Comparison of ENCODE assay signal across 23 mouse cellular contexts in the genomic region with DNA sequence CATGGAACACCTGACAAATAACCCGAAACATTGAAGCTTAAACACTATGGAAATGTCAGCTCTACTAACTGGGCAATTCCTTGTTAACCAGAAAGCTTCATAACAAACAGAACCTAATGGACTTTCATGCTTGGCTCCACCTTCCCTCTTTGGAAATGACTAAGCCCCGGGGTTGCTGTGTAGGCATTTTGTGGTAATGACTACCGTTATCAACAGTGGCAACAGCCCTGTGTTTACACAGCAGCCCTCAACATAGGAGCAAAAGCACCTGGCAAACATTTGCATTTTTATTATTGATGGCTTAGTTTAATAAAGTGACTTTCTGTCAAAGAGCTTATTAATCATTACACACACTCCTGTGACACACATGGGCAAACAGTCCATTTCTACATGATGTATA. TPM values are rescaled to one million over a fixed set of nuclear protein-coding genes. Genes with fewer than 3 reads are reported as not detected.
DNase-seq lines count a peak whose midpoint lies in the region; ATAC-seq and TF ChIP-seq lines count a peak whose summit lies in the region.
"Had no signal": no experiment of that assay in that cellular context is flagged by ENCODE, and none has a peak within 500 bp of the region (broad histone marks: within the 10 kb centered on the region; RNA-seq: fewer than 3 reads in every experiment).

No protein-coding gene starts in this region.

- no peak overlapping the region for H3K4me2 ChIP-seq in hindbrain, embryonic 11.5 days (replicated peaks; ENCODE audit: low read depth, low read length)
- no peak overlapping the region for H3K4me2 ChIP-seq in liver, postnatal 0 days (ENCODE audit: low read depth, low read length)
- H3K4me2 ChIP-seq in hindbrain, embryonic 15.5 days: no peak overlapping the region
- H3K4me2 ChIP-seq in stomach, embryonic 15.5 days: no peak overlapping the region
- H3K4me2 ChIP-seq: forebrain, embryonic 15.5 days; kidney, embryonic 15.5 days; limb, embryonic 15.5 days; lung, embryonic 15.5 days had no signal

- no peak overlapping the region for H3K4me3 ChIP-seq in hindbrain, embryonic 10.5 days
- H3K4me3 ChIP-seq in hindbrain, embryonic 11.5 days (ENCODE audit: low read depth, low read length): no peak overlapping the region
- H3K4me3 ChIP-seq in liver, postnatal 0 days (ENCODE audit: low read depth, low read length): no peak overlapping the region
- no peak overlapping the region for H3K4me3 ChIP-seq in hindbrain, embryonic 15.5 days
- no peak overlapping the region for H3K4me3 ChIP-seq in stomach, embryonic 15.5 days (replicated peaks)
- H3K4me3 ChIP-seq: forebrain, embryonic 15.5 days; kidney, embryonic 15.5 days; limb, embryonic 15.5 days; lung, embryonic 15.5 days had no signal

- H3K36me3 ChIP-seq in hindbrain, embryonic 10.5 days: 0 out of 2 replicates have a peak, but pooled peaks cover 2% of the 10 kb centered on the region
- H3K36me3 ChIP-seq in hindbrain, embryonic 11.5 days (ENCODE audit: control insufficient read depth, insufficient read depth, low read length): no peaks in the 10 kb centered on the region
- H3K36me3 ChIP-seq in liver, postnatal 0 days (replicated peaks; ENCODE audit: insufficient read depth, low read length): no peaks in the 10 kb centered on the region
- H3K36me3 ChIP-seq in hindbrain, embryonic 15.5 days: no peaks in the 10 kb centered on the region
- H3K36me3 ChIP-seq in stomach, embryonic 15.5 days: no peaks in the 10 kb centered on the region
- H3K36me3 ChIP-seq: forebrain, embryonic 15.5 days; kidney, embryonic 15.5 days; limb, embryonic 15.5 days; lung, embryonic 15.5 days had no signal

- H3K4me1 ChIP-seq in hindbrain, embryonic 10.5 days (replicated peaks): peaks cover 35% of the 10 kb centered on the region
- peaks cover 4% of the 10 kb centered on the region; the same call in 1 of the 2 replicates for H3K4me1 ChIP-seq in hindbrain, embryonic 11.5 days (replicated peaks; ENCODE audit: control insufficient read depth, insufficient read depth, low read length)
- no peaks in the 10 kb centered on the region for H3K4me1 ChIP-seq in liver, postnatal 0 days (ENCODE audit: insufficient read depth)
- H3K4me1 ChIP-seq in hindbrain, embryonic 15.5 days (replicated peaks): peaks cover 37% of the 10 kb centered on the region
- H3K4me1 ChIP-seq in stomach, embryonic 15.5 days: no peaks in the 10 kb centered on the region
- H3K4me1 ChIP-seq: kidney, embryonic 15.5 days; limb, embryonic 15.5 days had no signal

- TF ChIP-seq EP300 in liver, postnatal 0 days (IDR thresholded peaks at IDR 0.05; ENCODE audit: low read depth): no peak

- no peak for DNase-seq in hindbrain, embryonic 10.5 days (ENCODE audit: low spot score)
- DNase-seq in hindbrain, embryonic 11.5 days (ENCODE audit: low spot score): no peak
- DNase-seq in liver, postnatal 0 days: no peak
- no peak for DNase-seq in liver
- no peak for DNase-seq in adrenal gland, postnatal 36 days
- DNase-seq in ovary, adult 18-20 months (ENCODE audit: low spot score): no peak
- DNase-seq: adrenal gland, postnatal 14 days; cerebellum, adult 11-12 months; cerebellum, postnatal 14 days; embryo, embryonic 11 days; gastrocnemius, postnatal 36 days; retina, postnatal 1 day; thymus, postnatal 14 days had no signal

- H3K27ac ChIP-seq in hindbrain, embryonic 10.5 days: peak overlapping the region; percentile 80; the same call in 1 of the 2 replicates
- no peak overlapping the region for H3K27ac ChIP-seq in hindbrain, embryonic 11.5 days (ENCODE audit: low read depth, low read length)
- H3K27ac ChIP-seq in liver, postnatal 0 days (ENCODE audit: low read depth): no peak overlapping the region
- peak overlapping the region; percentile 31; the same call in 1 of the 2 replicates for H3K27ac ChIP-seq in hindbrain, embryonic 15.5 days (replicated peaks)
- H3K27ac ChIP-seq in stomach, embryonic 15.5 days: no peak overlapping the region
- H3K27ac ChIP-seq: forebrain, embryonic 15.5 days; kidney, embryonic 15.5 days; limb, embryonic 15.5 days; lung, embryonic 15.5 days had no signal

- H3K9me3 ChIP-seq in hindbrain, embryonic 10.5 days: 0 out of 2 replicates have a peak, but pooled peaks cover 3% of the 10 kb centered on the region
- no peaks in the 10 kb centered on the region for H3K9me3 ChIP-seq in hindbrain, embryonic 11.5 days (ENCODE audit: control insufficient read depth, low read length)
- H3K9me3 ChIP-seq in liver, postnatal 0 days (ENCODE audit: low read length): no peaks in the 10 kb centered on the region
- H3K9me3 ChIP-seq in hindbrain, embryonic 15.5 days: no peaks in the 10 kb centered on the region
- no peaks in the 10 kb centered on the region for H3K9me3 ChIP-seq in stomach, embryonic 15.5 days
- H3K9me3 ChIP-seq: forebrain, embryonic 15.5 days; kidney, embryonic 15.5 days; limb, embryonic 15.5 days; lung, embryonic 15.5 days had no signal

- H3K27me3 ChIP-seq in hindbrain, embryonic 10.5 days (ENCODE audit: insufficient read depth, poor library complexity, severe bottlenecking): no peaks in the 10 kb centered on the region
- H3K27me3 ChIP-seq in hindbrain, embryonic 11.5 days (ENCODE audit: control insufficient read depth, insufficient read depth, low read length): no peaks in the 10 kb centered on the region
- no peaks in the 10 kb centered on the region for H3K27me3 ChIP-seq in liver, postnatal 0 days (ENCODE audit: insufficient read depth, low read length)
- H3K27me3 ChIP-seq in hindbrain, embryonic 15.5 days: no peaks in the 10 kb centered on the region
- peaks cover 6% of the 10 kb centered on the region; the same call in 1 of the 2 replicates for H3K27me3 ChIP-seq in stomach, embryonic 15.5 days (replicated peaks)
- H3K27me3 ChIP-seq: forebrain, embryonic 15.5 days; kidney, embryonic 15.5 days; limb, embryonic 15.5 days; lung, embryonic 15.5 days had no signal

- ATAC-seq in hindbrain, embryonic 11.5 days (ENCODE audit: low FRiP score): no peak
- 0 out of 2 replicates have a peak, but pooled peaks have one; percentile 35 for ATAC-seq in liver, postnatal 0 days
- no peak for ATAC-seq in hindbrain, embryonic 15.5 days (ENCODE audit: low FRiP score, low read depth)
- peak; percentile 92 for ATAC-seq in stomach, embryonic 15.5 days (ENCODE audit: insufficient read depth, low FRiP score, low read depth)
- ATAC-seq: CD4-positive, CD25-positive, alpha-beta regulatory T cell, adult 4 months; forebrain, embryonic 15.5 days had no signal

- no peak for TF ChIP-seq CTCF in liver, postnatal 0 days (IDR thresholded peaks at IDR 0.05; ENCODE audit: low read depth)

- no peak overlapping the region for H3K9ac ChIP-seq in hindbrain, embryonic 11.5 days (ENCODE audit: low read depth, low read length)
- no peak overlapping the region for H3K9ac ChIP-seq in liver, postnatal 0 days (replicated peaks)
- no peak overlapping the region for H3K9ac ChIP-seq in hindbrain, embryonic 15.5 days
- no peak overlapping the region for H3K9ac ChIP-seq in stomach, embryonic 15.5 days
- H3K9ac ChIP-seq: forebrain, embryonic 15.5 days; kidney, embryonic 15.5 days; limb, embryonic 15.5 days; lung, embryonic 15.5 days had no signal

- 84% methylated on average over 3 of the region's 3 CpGs for WGBS in hindbrain, embryonic 10.5 days
- 84% methylated on average over 3 of the region's 3 CpGs for WGBS in hindbrain, embryonic 11.5 days
- WGBS in liver, postnatal 0 days (ENCODE audit: insufficient replicate concordance): 60% methylated on average over 3 of the region's 3 CpGs
- WGBS in hindbrain, embryonic 15.5 days: 61% methylated on average over 3 of the region's 3 CpGs
- WGBS in stomach, embryonic 15.5 days: 36% methylated on average over 3 of the region's 3 CpGs

RNA-seq across cellular contexts. Expression of a gene that starts 17.4 kb away (rescaled TPM):
- polyA plus RNA-seq in hindbrain, embryonic 10.5 days (2016; fragmentation: Nextera tagmentation; extraction: Ambion mirVana): 18.2 and 48.1 TPM in 2 replicates
- 67.7 and 72.2 TPM in 2 replicates for polyA plus RNA-seq in hindbrain, embryonic 11.5 days (2014; fragmentation: Nextera tagmentation; extraction: Ambion mirVana)
- polyA plus RNA-seq in liver, postnatal 0 days (2015; fragmentation: Nextera tagmentation; extraction: Ambion mirVana): 0.05 TPM in 1 of 2 replicates, not detected in the other
- 85.7 and 86.2 TPM in 2 replicates for polyA plus RNA-seq in hindbrain, embryonic 15.5 days (2015; fragmentation: Nextera tagmentation; extraction: Ambion mirVana)
- 4.8 and 6.4 TPM in 2 replicates for polyA plus RNA-seq in stomach, embryonic 15.5 days (2015; fragmentation: Nextera tagmentation; extraction: Ambion mirVana)
- 10 to 100 TPM in 1 of 2 experiments, 1 to 10 TPM in 1; 5.7 to 10.0 TPM for total RNA-seq in adrenal gland, postnatal 36 days (2021)
- total RNA-seq: hematopoietic stem cell, adult 5-6 weeks; megakaryocyte, adult 5-6 weeks; neutrophil, adult 5-6 weeks had no signal
- polyA plus RNA-seq: CD4-positive, CD25-positive, alpha-beta regulatory T cell, adult 4 months had no signal

Comparison
In these comparisons a context has a peak if more than half of its experiments do, and no peak if none do; other contexts are left out.
1. H3K27ac ChIP-seq: peak in hindbrain, embryonic 10.5 days (single experiment) and hindbrain, embryonic 15.5 days (single experiment); none in hindbrain, embryonic 11.5 days (single experiment), liver, postnatal 0 days (single experiment) and stomach, embryonic 15.5 days (single experiment).
2. ATAC-seq: peak in liver, postnatal 0 days (single experiment) and stomach, embryonic 15.5 days (single experiment); none in hindbrain, embryonic 11.5 days (single experiment) and hindbrain, embryonic 15.5 days (single experiment).